14 mouse cellular contexts compared by ENCODE assay signal in the genomic region with DNA sequence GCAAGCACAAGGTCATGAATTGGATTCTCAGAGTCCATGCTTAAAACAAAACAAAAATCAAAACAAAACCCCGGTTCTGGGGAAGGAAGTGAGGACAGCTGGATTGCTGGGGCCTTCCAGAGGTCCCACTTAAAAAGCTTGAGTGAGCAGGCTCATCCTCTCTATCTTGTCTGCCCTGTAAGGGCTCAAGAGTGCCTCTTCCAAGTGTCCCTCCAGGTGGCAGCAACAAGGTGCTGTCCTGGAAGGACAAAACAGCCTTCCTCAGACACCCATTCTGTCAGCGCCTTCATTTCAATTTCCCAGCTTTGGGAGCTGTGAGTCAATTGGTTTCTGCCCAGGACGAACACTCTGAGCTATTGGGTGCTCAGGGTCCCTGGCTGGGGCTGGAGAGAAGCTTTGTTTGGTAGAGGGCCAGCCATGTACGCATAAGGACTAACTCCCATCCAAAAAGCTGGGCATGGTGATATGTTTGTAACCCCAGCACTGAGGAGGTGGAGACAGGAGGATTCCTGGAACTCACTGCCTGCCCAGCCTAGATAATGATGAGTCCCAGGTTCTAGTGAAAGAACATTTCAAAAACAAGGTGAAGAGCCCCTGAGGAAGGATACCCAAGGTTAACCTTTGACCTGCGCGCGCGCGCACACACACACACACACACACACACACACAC. TPM values are rescaled to one million over a fixed set of nuclear protein-coding genes. Genes with fewer than 3 reads are reported as not detected.
DNase-seq lines count a peak whose midpoint lies in the region; ATAC-seq lines count a peak whose summit lies in the region.
"Had no signal": no experiment of that assay in that cellular context is flagged by ENCODE, and none has a peak within 500 bp of the region (broad histone marks: within the 10 kb centered on the region; RNA-seq: fewer than 3 reads in every experiment).

No protein-coding gene starts in this region.

- WGBS in heart, embryonic 13.5 days, result 71% methylated on average over 9 of the region's 9 CpGs
- WGBS in liver, embryonic 13.5 days (ENCODE audit: insufficient replicate concordance), result 46% methylated on average over 9 of the region's 9 CpGs
- 81% methylated on average over 9 of the region's 9 CpGs for WGBS in midbrain, embryonic 11.5 days

- H3K9me3 ChIP-seq in heart, embryonic 13.5 days, result no peaks in the 10 kb centered on the region
- no peaks in the 10 kb centered on the region for H3K9me3 ChIP-seq in liver, embryonic 13.5 days (replicated peaks)
- no peaks in the 10 kb centered on the region for H3K9me3 ChIP-seq in midbrain, embryonic 11.5 days (ENCODE audit: control insufficient read depth, low read length)
- H3K9me3 ChIP-seq: hindbrain, embryonic 13.5 days; neural tube, embryonic 13.5 days had no signal

- no peak for DNase-seq in heart, adult 18-20 months
- peak; percentile 35 to 36 for DNase-seq in spleen, postnatal 10 days (ENCODE audit: low spot score in 2 of 2)
- no peak for DNase-seq in spleen, postnatal 36 days (ENCODE audit: low spot score in 2 of 2)
- DNase-seq in liver, embryonic 13.5 days, result peak; percentile 43
- no peak for DNase-seq in adrenal gland, adult 8-10 months
- DNase-seq in layer of hippocampus, postnatal 10 days (ENCODE audit: low spot score in 2 of 2), result no peak
- no peak for DNase-seq in midbrain, embryonic 11.5 days (ENCODE audit: low spot score, missing footprints)
- DNase-seq: cerebellum, adult 8-10 months; layer of hippocampus, postnatal 36 days had no signal

- H3K27ac ChIP-seq in heart, embryonic 13.5 days (replicated peaks), result no peak overlapping the region
- H3K27ac ChIP-seq in liver, embryonic 13.5 days, result peak overlapping the region; percentile 94
- no peak overlapping the region for H3K27ac ChIP-seq in midbrain, embryonic 11.5 days (ENCODE audit: low read depth, low read length)
- H3K27ac ChIP-seq: hindbrain, embryonic 13.5 days; neural tube, embryonic 13.5 days had no signal

- 0 out of 2 replicates have a peak, but pooled peaks have one; percentile 17 for ATAC-seq in heart, embryonic 13.5 days (ENCODE audit: extremely low read depth, insufficient number of reproducible peaks, low FRiP score, low TSS enrichment)
- peak; percentile 96 for ATAC-seq in liver, embryonic 13.5 days (ENCODE audit: low read depth)
- no peak for ATAC-seq in midbrain, embryonic 11.5 days (ENCODE audit: low FRiP score)

- peaks cover 32% of the 10 kb centered on the region for H3K4me1 ChIP-seq in heart, embryonic 13.5 days
- peaks cover 62% of the 10 kb centered on the region for H3K4me1 ChIP-seq in liver, embryonic 13.5 days (replicated peaks)
- no peaks in the 10 kb centered on the region for H3K4me1 ChIP-seq in midbrain, embryonic 11.5 days (ENCODE audit: control insufficient read depth, insufficient read depth, low read length)

- H3K9ac ChIP-seq in heart, embryonic 13.5 days, result no peak overlapping the region
- peak overlapping the region; percentile 57 for H3K9ac ChIP-seq in liver, embryonic 13.5 days
- no peak overlapping the region for H3K9ac ChIP-seq in midbrain, embryonic 11.5 days (ENCODE audit: low read length)
- H3K9ac ChIP-seq: hindbrain, embryonic 13.5 days; neural tube, embryonic 13.5 days had no signal

- no peaks in the 10 kb centered on the region for H3K27me3 ChIP-seq in heart, embryonic 13.5 days (replicated peaks)
- H3K27me3 ChIP-seq in liver, embryonic 13.5 days, result no peaks in the 10 kb centered on the region
- no peaks in the 10 kb centered on the region for H3K27me3 ChIP-seq in midbrain, embryonic 11.5 days (ENCODE audit: control insufficient read depth, insufficient read depth, low read length)
- H3K27me3 ChIP-seq: hindbrain, embryonic 13.5 days; neural tube, embryonic 13.5 days had no signal

- no peaks in the 10 kb centered on the region for H3K36me3 ChIP-seq in heart, embryonic 13.5 days
- H3K36me3 ChIP-seq in liver, embryonic 13.5 days, result no peaks in the 10 kb centered on the region
- H3K36me3 ChIP-seq in midbrain, embryonic 11.5 days (ENCODE audit: control insufficient read depth, insufficient read depth, low read length), result no peaks in the 10 kb centered on the region
- H3K36me3 ChIP-seq: hindbrain, embryonic 13.5 days; neural tube, embryonic 13.5 days had no signal

- peak overlapping the region; percentile 9; the same call in 1 of the 2 replicates for H3K4me2 ChIP-seq in heart, embryonic 13.5 days
- peak overlapping the region; percentile 50 for H3K4me2 ChIP-seq in liver, embryonic 13.5 days
- H3K4me2 ChIP-seq in midbrain, embryonic 11.5 days, result no peak overlapping the region
- H3K4me2 ChIP-seq: hindbrain, embryonic 13.5 days; neural tube, embryonic 13.5 days had no signal

- no peak overlapping the region for H3K4me3 ChIP-seq in heart, embryonic 13.5 days
- 0 out of 2 replicates have a peak overlapping the region, but pooled peaks have one; percentile 15 for H3K4me3 ChIP-seq in liver, embryonic 13.5 days (replicated peaks)
- H3K4me3 ChIP-seq in midbrain, embryonic 11.5 days (ENCODE audit: low read depth, low read length), result no peak overlapping the region
- H3K4me3 ChIP-seq: hindbrain, embryonic 13.5 days; neural tube, embryonic 13.5 days had no signal

RNA-seq across cellular contexts. Expression of gene Gm14214, which starts 4.9 kb away (rescaled TPM):
- not detected in 2 replicates for polyA plus RNA-seq in heart, embryonic 13.5 days (2015; fragmentation: Nextera tagmentation; extraction: Ambion mirVana)
- total RNA-seq in heart, adult 18-20 months (2021), result not detected
- not detected in 2 replicates for polyA plus RNA-seq in liver, embryonic 13.5 days (2015; fragmentation: Nextera tagmentation; extraction: Ambion mirVana)
- total RNA-seq in adrenal gland, adult 8-10 months (2022), result not detected
- total RNA-seq in layer of hippocampus, postnatal 10 days (2021), result not detected
- not detected in 2 replicates for polyA plus RNA-seq in midbrain, embryonic 11.5 days (2014; fragmentation: Nextera tagmentation; extraction: Ambion mirVana)
- total RNA-seq: gastrocnemius, adult 8-10 months; layer of hippocampus, postnatal 36 days; megakaryocyte, adult 5-6 weeks had no signal
- polyA plus RNA-seq: hindbrain, embryonic 13.5 days; neural tube, embryonic 13.5 days had no signal

RNA-seq across cellular contexts. Expression of gene Raly, which starts 25.9 kb away (rescaled TPM):
- 27.8 and 32.4 TPM in 2 replicates for polyA plus RNA-seq in heart, embryonic 13.5 days (2015; fragmentation: Nextera tagmentation; extraction: Ambion mirVana)
- total RNA-seq in heart, adult 18-20 months (2021), result 10 to 100 TPM; 92.5 to 93.4 TPM
- polyA plus RNA-seq in liver, embryonic 13.5 days (2015; fragmentation: Nextera tagmentation; extraction: Ambion mirVana), result 26.8 and 29.5 TPM in 2 replicates
- total RNA-seq in adrenal gland, adult 8-10 months (2022), result 100 to 1,000 TPM; 186 to 218 (median 200) TPM
- 100 to 1,000 TPM in 1 of 2 experiments, 10 to 100 TPM in 1; 85.2 to 101 TPM for total RNA-seq in layer of hippocampus, postnatal 10 days (2021)
- 56.9 and 66.8 TPM in 2 replicates for polyA plus RNA-seq in midbrain, embryonic 11.5 days (2014; fragmentation: Nextera tagmentation; extraction: Ambion mirVana)

RNA-seq across cellular contexts. Expression of gene a, which starts 26.2 kb away (rescaled TPM):
- polyA plus RNA-seq in heart, embryonic 13.5 days (2015; fragmentation: Nextera tagmentation; extraction: Ambion mirVana), result 0.32 TPM in 1 of 2 replicates, not detected in the other
- total RNA-seq in heart, adult 18-20 months (2021), result not detected
- 0.22 TPM in 1 of 2 replicates, not detected in the other for polyA plus RNA-seq in liver, embryonic 13.5 days (2015; fragmentation: Nextera tagmentation; extraction: Ambion mirVana)
- not detected for total RNA-seq in adrenal gland, adult 8-10 months (2022)
- total RNA-seq in layer of hippocampus, postnatal 10 days (2021), result under 1 TPM in 1 of 2 experiments, not detected in 1; 0.76 TPM
- 0.36 and 0.40 TPM in 2 replicates for polyA plus RNA-seq in midbrain, embryonic 11.5 days (2014; fragmentation: Nextera tagmentation; extraction: Ambion mirVana)
- total RNA-seq: gastrocnemius, adult 8-10 months; layer of hippocampus, postnatal 36 days; megakaryocyte, adult 5-6 weeks had no signal
- polyA plus RNA-seq: neural tube, embryonic 13.5 days had no signal

Comparison
In these comparisons a context has a peak if more than half of its experiments do, and no peak if none do; other contexts are left out.
1. DNase-seq: peak in spleen, postnatal 10 days (2 of 2) and liver, embryonic 13.5 days (single experiment); none in heart, adult 18-20 months (0 of 2), spleen, postnatal 36 days (0 of 2), adrenal gland, adult 8-10 months (single experiment), layer of hippocampus, postnatal 10 days (0 of 2) and midbrain, embryonic 11.5 days (single experiment).